In genomic region chr11:100711783-100712615, GRCm38 (mm10) we compare ENCODE assay signal across 8 mouse cellular contexts. TPM values are rescaled to one million over a fixed set of nuclear protein-coding genes. Genes with fewer than 3 reads are reported as not detected.
DNase-seq lines count a peak whose midpoint lies in the region; ATAC-seq lines count a peak whose summit lies in the region.

TSS of gene Kat2a (minus strand) at chr11:100712465.

- no peaks in the 10 kb centered on the region for H3K9me3 ChIP-seq in hindbrain, embryonic 12.5 days (replicated peaks)

- peak within 1 kb of the TSS; percentile 70 for H3K4me2 ChIP-seq in hindbrain, embryonic 12.5 days (replicated peaks)

- DNase-seq in R1 (ENCODE audit: low read depth, low spot score), result peak; percentile 87
- DNase-seq in cerebellum, adult 9-11 months, result peak; percentile 87
- DNase-seq in frontal cortex, postnatal 10 days (ENCODE audit: low spot score in 2 of 2), result peak; percentile 72 to 83
- DNase-seq in layer of hippocampus, postnatal 36 days, result peak; percentile 82 to 85
- peak; percentile 88 for DNase-seq in lung, postnatal 36 days
- peak; percentile 82 to 83 for DNase-seq in right cerebral cortex, adult 2 months (ENCODE audit: low spot score in 2 of 2)
- peak; percentile 81 to 82 for DNase-seq in urinary bladder, postnatal 4 days (ENCODE audit: low spot score in 2 of 2)

- H3K4me1 ChIP-seq in hindbrain, embryonic 12.5 days, result peaks cover 30% of the 10 kb centered on the region

- H3K9ac ChIP-seq in hindbrain, embryonic 12.5 days, result peak within 1 kb of the TSS; percentile 80

- peak within 1 kb of the TSS; percentile 86 for H3K4me3 ChIP-seq in hindbrain, embryonic 12.5 days

- H3K27me3 ChIP-seq in hindbrain, embryonic 12.5 days, result peaks cover 5% of the 10 kb centered on the region; the same call in 1 of the 2 replicates

- peak; percentile 85 for ATAC-seq in hindbrain, embryonic 12.5 days (ENCODE audit: low FRiP score)

- WGBS in hindbrain, embryonic 12.5 days, result 2% methylated on average over 37 of the region's 48 CpGs

- H3K27ac ChIP-seq in hindbrain, embryonic 12.5 days, result peak within 1 kb of the TSS; percentile 77

- peaks cover 53% of the 10 kb centered on the region for H3K36me3 ChIP-seq in hindbrain, embryonic 12.5 days

RNA-seq across cellular contexts. Expression of gene Kat2a, which starts in this region (rescaled TPM):
- polyA plus RNA-seq in hindbrain, embryonic 12.5 days (2016; fragmentation: Nextera tagmentation; extraction: Ambion mirVana), result 61.4 and 61.8 TPM in 2 replicates
- total RNA-seq in layer of hippocampus, postnatal 36 days (2021), result 10 to 100 TPM; 53.0 to 54.4 TPM

Comparison
In these comparisons a context has a peak if more than half of its experiments do, and no peak if none do; other contexts are left out.
1. Peak in every context shown above with its lines: DNase-seq, ATAC-seq, H3K4me3 ChIP-seq and H3K27ac ChIP-seq.